ENCODE assay signal across 25 mouse cellular contexts in genomic region chr1:109736071-109736470, GRCm38 (mm10).
A peak's percentile ranks its signal among the peaks of the same experiment; 100 is the strongest.
DNase-seq lines count a peak whose midpoint lies in the region; ATAC-seq and TF ChIP-seq lines count a peak whose summit lies in the region.
"Had no signal": no experiment of that assay in that cellular context is flagged by ENCODE, and none has a peak within 500 bp of the region (broad histone marks: within the 10 kb centered on the region; RNA-seq: fewer than 3 reads in every experiment).

No protein-coding gene starts in this region.

- H3K4me1 ChIP-seq in midbrain, postnatal 0 days (ENCODE audit: insufficient read depth, low read length): no peaks in the 10 kb centered on the region
- no peaks in the 10 kb centered on the region for H3K4me1 ChIP-seq in midbrain, embryonic 10.5 days
- H3K4me1 ChIP-seq: embryonic facial prominence, embryonic 10.5 days; forebrain, embryonic 13.5 days; heart, embryonic 10.5 days; hindbrain, embryonic 12.5 days; intestine, embryonic 15.5 days had no signal

- no peak overlapping the region for H3K9ac ChIP-seq in midbrain, postnatal 0 days (replicated peaks; ENCODE audit: low read length, poor library complexity, severe bottlenecking)
- H3K9ac ChIP-seq: forebrain, embryonic 13.5 days; forebrain, postnatal 0 days; hindbrain, embryonic 12.5 days; intestine, embryonic 15.5 days had no signal

- no peak for TF ChIP-seq CTCF in midbrain, postnatal 0 days (IDR thresholded peaks at IDR 0.05)

- ATAC-seq in midbrain, postnatal 0 days (ENCODE audit: low FRiP score): no peak
- ATAC-seq in inflammation-experienced regulatory T-cells, adult 6 months: no peak
- ATAC-seq: CD4-positive, CD25-positive, alpha-beta regulatory T cell, adult 4 months; forebrain, embryonic 13.5 days; forebrain, postnatal 0 days; hindbrain, postnatal 0 days; intestine, embryonic 15.5 days had no signal

- H3K4me2 ChIP-seq in midbrain, postnatal 0 days (ENCODE audit: low read depth, low read length, poor library complexity, severe bottlenecking): no peak overlapping the region
- H3K4me2 ChIP-seq: forebrain, embryonic 13.5 days; hindbrain, embryonic 12.5 days; intestine, embryonic 15.5 days had no signal

- no peak overlapping the region for H3K27ac ChIP-seq in midbrain, postnatal 0 days (ENCODE audit: low read depth, low read length)
- H3K27ac ChIP-seq in midbrain, embryonic 10.5 days (replicated peaks): no peak overlapping the region
- H3K27ac ChIP-seq: embryonic facial prominence, embryonic 10.5 days; forebrain, embryonic 13.5 days; heart, embryonic 10.5 days; hindbrain, embryonic 12.5 days; hindbrain, postnatal 0 days; intestine, embryonic 15.5 days had no signal

- H3K27me3 ChIP-seq in midbrain, postnatal 0 days (ENCODE audit: insufficient read depth, low read length): no peaks in the 10 kb centered on the region
- no peaks in the 10 kb centered on the region for H3K27me3 ChIP-seq in midbrain, embryonic 10.5 days (ENCODE audit: low read depth, poor library complexity, severe bottlenecking)
- H3K27me3 ChIP-seq: forebrain, embryonic 13.5 days; hindbrain, embryonic 12.5 days; intestine, embryonic 15.5 days had no signal

- DNase-seq in midbrain, postnatal 0 days (ENCODE audit: low spot score): peak; percentile 9
- DNase-seq in midbrain, embryonic 10.5 days (ENCODE audit: low spot score): no peak
- DNase-seq in cerebellum, adult 18-20 months: peak; percentile 16 to 31
- DNase-seq in cerebellum, adult 9-11 months: peak; percentile 11
- peak; percentile 34 to 41 for DNase-seq in cerebellum, postnatal 36 days
- DNase-seq in lung, postnatal 14 days: no peak
- DNase-seq in gastrocnemius, adult 18-20 months (ENCODE audit: low spot score): no peak
- DNase-seq: adrenal gland, adult 8-10 months; adrenal gland, postnatal 36 days; B cell, adult 2 months; forebrain, postnatal 0 days; gastrocnemius, postnatal 36 days; heart, adult 11 months; heart, postnatal 10 days; heart, postnatal 4 days; kidney, adult 18-20 months had no signal

- no peaks in the 10 kb centered on the region for H3K36me3 ChIP-seq in midbrain, postnatal 0 days (ENCODE audit: insufficient read depth, low read length)
- H3K36me3 ChIP-seq in midbrain, embryonic 10.5 days: no peaks in the 10 kb centered on the region
- H3K36me3 ChIP-seq: embryonic facial prominence, embryonic 10.5 days; G1E; heart, embryonic 10.5 days; hindbrain, embryonic 12.5 days; intestine, embryonic 15.5 days had no signal

- WGBS in midbrain, postnatal 0 days: 78% methylated on average over 1 of the region's 1 CpGs
- 81% methylated on average over 1 of the region's 1 CpGs for WGBS in midbrain, embryonic 10.5 days

- no peaks in the 10 kb centered on the region for H3K9me3 ChIP-seq in midbrain, postnatal 0 days (ENCODE audit: low read length)
- H3K9me3 ChIP-seq in midbrain, embryonic 10.5 days (replicated peaks): no peaks in the 10 kb centered on the region
- H3K9me3 ChIP-seq: embryonic facial prominence, embryonic 10.5 days; forebrain, embryonic 13.5 days; heart, embryonic 10.5 days; hindbrain, embryonic 12.5 days; intestine, embryonic 15.5 days had no signal

- H3K4me3 ChIP-seq in midbrain, postnatal 0 days (ENCODE audit: low read depth, low read length): no peak overlapping the region
- no peak overlapping the region for H3K4me3 ChIP-seq in midbrain, embryonic 10.5 days
- H3K4me3 ChIP-seq: embryonic facial prominence, embryonic 10.5 days; forebrain, embryonic 13.5 days; heart, embryonic 10.5 days; hindbrain, embryonic 12.5 days; intestine, embryonic 15.5 days had no signal

Comparison
In these comparisons a context has a peak if more than half of its experiments do, and no peak if none do; other contexts are left out.
1. DNase-seq: peak in midbrain, postnatal 0 days (single experiment), cerebellum, adult 18-20 months (2 of 2), cerebellum, adult 9-11 months (single experiment) and cerebellum, postnatal 36 days (2 of 2); none in midbrain, embryonic 10.5 days (single experiment), lung, postnatal 14 days (single experiment) and gastrocnemius, adult 18-20 months (single experiment).